17 mouse cellular contexts compared by ENCODE assay signal in genomic region chr4:141041117-141041516, GRCm38 (mm10). TPM values are rescaled to one million over a fixed set of nuclear protein-coding genes. Genes with fewer than 3 reads are reported as not detected.
DNase-seq lines count a peak whose midpoint lies in the region; ATAC-seq and TF ChIP-seq lines count a peak whose summit lies in the region.
"Had no signal": no experiment of that assay in that cellular context is flagged by ENCODE, and none has a peak within 500 bp of the region (broad histone marks: within the 10 kb centered on the region; RNA-seq: fewer than 3 reads in every experiment).

No protein-coding gene starts in this region.

- peak; percentile 60 for DNase-seq in forebrain, embryonic 11.5 days (ENCODE audit: low spot score)
- peak; percentile 67 for DNase-seq in kidney, postnatal 10 days
- no peak for DNase-seq in kidney, postnatal 14 days
- DNase-seq in stomach, postnatal 0 days (ENCODE audit: low spot score): no peak
- no peak for DNase-seq in left cerebral cortex, adult 8-10 months (ENCODE audit: low spot score in 2 of 2)
- DNase-seq: cerebellum, adult 11 months; gastrocnemius, postnatal 14 days; kidney, adult 18-20 months; left cerebral cortex, postnatal 4 days had no signal

- no peaks in the 10 kb centered on the region for H3K27me3 ChIP-seq in forebrain, embryonic 11.5 days (ENCODE audit: control insufficient read depth, insufficient read depth, low read length)
- no peaks in the 10 kb centered on the region for H3K27me3 ChIP-seq in forebrain, embryonic 12.5 days
- H3K27me3 ChIP-seq in stomach, embryonic 15.5 days (replicated peaks): no peaks in the 10 kb centered on the region
- no peaks in the 10 kb centered on the region for H3K27me3 ChIP-seq in stomach, postnatal 0 days (ENCODE audit: control insufficient read depth, insufficient read depth, low read length)
- no peaks in the 10 kb centered on the region for H3K27me3 ChIP-seq in forebrain, embryonic 13.5 days
- H3K27me3 ChIP-seq: embryonic facial prominence, embryonic 15.5 days had no signal

- no peaks in the 10 kb centered on the region; the same call in 1 of the 2 replicates for H3K36me3 ChIP-seq in forebrain, embryonic 11.5 days (ENCODE audit: control insufficient read depth, insufficient read depth, low read length)
- peaks cover 82% of the 10 kb centered on the region for H3K36me3 ChIP-seq in forebrain, embryonic 12.5 days (replicated peaks)
- peaks cover 4% of the 10 kb centered on the region; the same call in 1 of the 2 replicates for H3K36me3 ChIP-seq in stomach, embryonic 15.5 days
- H3K36me3 ChIP-seq in stomach, postnatal 0 days (ENCODE audit: control insufficient read depth, insufficient read depth, low read length): peaks cover 3% of the 10 kb centered on the region; the same call in 1 of the 2 replicates
- peaks cover 79% of the 10 kb centered on the region for H3K36me3 ChIP-seq in forebrain, embryonic 13.5 days (ENCODE audit: poor library complexity, severe bottlenecking)

- no peak for TF ChIP-seq CTCF in stomach, postnatal 0 days (IDR thresholded peaks at IDR 0.05; ENCODE audit: low read depth)

- ATAC-seq in forebrain, embryonic 11.5 days (replicated peaks; ENCODE audit: low FRiP score): no peak
- ATAC-seq in forebrain, embryonic 12.5 days (ENCODE audit: low FRiP score): no peak
- no peak for ATAC-seq in stomach, embryonic 15.5 days (ENCODE audit: insufficient read depth, low FRiP score, low read depth)
- no peak for ATAC-seq in stomach, postnatal 0 days (ENCODE audit: low FRiP score, low TSS enrichment)
- ATAC-seq in forebrain, embryonic 13.5 days: no peak
- ATAC-seq: forebrain, embryonic 16.5 days had no signal

- H3K4me1 ChIP-seq in forebrain, embryonic 11.5 days (replicated peaks; ENCODE audit: control insufficient read depth, insufficient read depth, low read length): peaks cover 2% of the 10 kb centered on the region; the same call in 1 of the 2 replicates
- peaks cover 9% of the 10 kb centered on the region; the same call in 1 of the 2 replicates for H3K4me1 ChIP-seq in forebrain, embryonic 12.5 days
- H3K4me1 ChIP-seq in stomach, embryonic 15.5 days: peaks cover 17% of the 10 kb centered on the region; the same call in 1 of the 2 replicates
- no peaks in the 10 kb centered on the region for H3K4me1 ChIP-seq in stomach, postnatal 0 days (replicated peaks; ENCODE audit: control insufficient read depth, insufficient read depth)
- H3K4me1 ChIP-seq in forebrain, embryonic 13.5 days: peaks cover 5% of the 10 kb centered on the region; the same call in 1 of the 2 replicates

- no peak overlapping the region for H3K4me2 ChIP-seq in forebrain, embryonic 11.5 days (ENCODE audit: low read depth, low read length, severe bottlenecking)
- no peak overlapping the region for H3K4me2 ChIP-seq in forebrain, embryonic 12.5 days
- 0 out of 2 replicates have a peak overlapping the region, but pooled peaks have one; percentile 2 for H3K4me2 ChIP-seq in stomach, embryonic 15.5 days
- H3K4me2 ChIP-seq in stomach, postnatal 0 days (replicated peaks; ENCODE audit: low read depth): no peak overlapping the region
- no peak overlapping the region for H3K4me2 ChIP-seq in forebrain, embryonic 13.5 days
- H3K4me2 ChIP-seq: embryonic facial prominence, embryonic 15.5 days had no signal

- no peak overlapping the region for H3K4me3 ChIP-seq in forebrain, embryonic 11.5 days (ENCODE audit: low read depth, low read length)
- H3K4me3 ChIP-seq in forebrain, embryonic 12.5 days (replicated peaks): no peak overlapping the region
- no peak overlapping the region for H3K4me3 ChIP-seq in stomach, embryonic 15.5 days (replicated peaks)
- no peak overlapping the region for H3K4me3 ChIP-seq in stomach, postnatal 0 days (ENCODE audit: low read depth, low read length)
- no peak overlapping the region for H3K4me3 ChIP-seq in forebrain, embryonic 13.5 days
- H3K4me3 ChIP-seq: embryonic facial prominence, embryonic 15.5 days had no signal

- no peaks in the 10 kb centered on the region for H3K9me3 ChIP-seq in forebrain, embryonic 11.5 days (ENCODE audit: control insufficient read depth, low read length)
- no peaks in the 10 kb centered on the region for H3K9me3 ChIP-seq in forebrain, embryonic 12.5 days
- no peaks in the 10 kb centered on the region for H3K9me3 ChIP-seq in stomach, embryonic 15.5 days
- no peaks in the 10 kb centered on the region for H3K9me3 ChIP-seq in stomach, postnatal 0 days (ENCODE audit: control insufficient read depth, low read length)
- no peaks in the 10 kb centered on the region for H3K9me3 ChIP-seq in forebrain, embryonic 13.5 days (replicated peaks)
- H3K9me3 ChIP-seq: embryonic facial prominence, embryonic 15.5 days had no signal

- no peak for TF ChIP-seq EP300 in stomach, postnatal 0 days (optimal IDR thresholded peaks at IDR 0.05)

- 63% methylated on average over 12 of the region's 12 CpGs for WGBS in forebrain, embryonic 11.5 days
- WGBS in forebrain, embryonic 12.5 days: 64% methylated on average over 12 of the region's 12 CpGs
- 49% methylated on average over 12 of the region's 12 CpGs for WGBS in stomach, embryonic 15.5 days
- WGBS in stomach, postnatal 0 days: 48% methylated on average over 12 of the region's 12 CpGs
- 66% methylated on average over 12 of the region's 12 CpGs for WGBS in forebrain, embryonic 13.5 days

- no peak overlapping the region for H3K9ac ChIP-seq in forebrain, embryonic 11.5 days (ENCODE audit: low read length)
- H3K9ac ChIP-seq in forebrain, embryonic 12.5 days: no peak overlapping the region
- no peak overlapping the region for H3K9ac ChIP-seq in stomach, embryonic 15.5 days
- H3K9ac ChIP-seq in stomach, postnatal 0 days (ENCODE audit: low read length): no peak overlapping the region
- no peak overlapping the region for H3K9ac ChIP-seq in forebrain, embryonic 13.5 days
- H3K9ac ChIP-seq: embryonic facial prominence, embryonic 15.5 days had no signal

- no peak overlapping the region for H3K27ac ChIP-seq in forebrain, embryonic 11.5 days (ENCODE audit: low read depth, low read length)
- H3K27ac ChIP-seq in forebrain, embryonic 12.5 days: no peak overlapping the region
- no peak overlapping the region for H3K27ac ChIP-seq in stomach, embryonic 15.5 days
- H3K27ac ChIP-seq in stomach, postnatal 0 days (replicated peaks): no peak overlapping the region
- H3K27ac ChIP-seq in forebrain, embryonic 13.5 days: no peak overlapping the region
- H3K27ac ChIP-seq: embryonic facial prominence, embryonic 15.5 days had no signal

RNA-seq across cellular contexts. Expression of gene Crocc, which starts 19.2 kb away (rescaled TPM):
- 14.3 and 15.3 TPM in 2 replicates for polyA plus RNA-seq in forebrain, embryonic 11.5 days (2014; fragmentation: Nextera tagmentation; extraction: Ambion mirVana)
- polyA plus RNA-seq in forebrain, embryonic 12.5 days (2016; fragmentation: Nextera tagmentation; extraction: Ambion mirVana): 15.4 and 17.4 TPM in 2 replicates
- polyA plus RNA-seq in stomach, embryonic 15.5 days (2015; fragmentation: Nextera tagmentation; extraction: Ambion mirVana): 4.2 and 5.9 TPM in 2 replicates
- polyA plus RNA-seq in stomach, postnatal 0 days (2015; fragmentation: Nextera tagmentation; extraction: Ambion mirVana): 1.4 and 1.6 TPM in 2 replicates
- 10 to 100 TPM; 44.2 to 69.2 (median 54.3) TPM for total RNA-seq in left cerebral cortex, adult 8-10 months (2022)
- 7.4 and 7.7 TPM in 2 replicates for polyA plus RNA-seq in forebrain, embryonic 13.5 days (2015; fragmentation: Nextera tagmentation; extraction: Ambion mirVana)

RNA-seq across cellular contexts. Expression of gene Mfap2, which starts 30.9 kb away (rescaled TPM):
- 263 and 298 TPM in 2 replicates for polyA plus RNA-seq in forebrain, embryonic 11.5 days (2014; fragmentation: Nextera tagmentation; extraction: Ambion mirVana)
- 250 and 275 TPM in 2 replicates for polyA plus RNA-seq in forebrain, embryonic 12.5 days (2016; fragmentation: Nextera tagmentation; extraction: Ambion mirVana)
- 418 and 436 TPM in 2 replicates for polyA plus RNA-seq in stomach, embryonic 15.5 days (2015; fragmentation: Nextera tagmentation; extraction: Ambion mirVana)
- polyA plus RNA-seq in stomach, postnatal 0 days (2015; fragmentation: Nextera tagmentation; extraction: Ambion mirVana): 244 and 247 TPM in 2 replicates
- total RNA-seq in left cerebral cortex, adult 8-10 months (2022): 1 to 10 TPM; 1.8 to 5.2 (median 3.3) TPM
- 253 and 270 TPM in 2 replicates for polyA plus RNA-seq in forebrain, embryonic 13.5 days (2015; fragmentation: Nextera tagmentation; extraction: Ambion mirVana)
- total RNA-seq: common myeloid progenitor, adult 5-6 weeks; megakaryocyte progenitor cell, adult 5-6 weeks had no signal

RNA-seq across cellular contexts. Expression of gene Necap2, which starts 37.0 kb away (rescaled TPM):
- polyA plus RNA-seq in forebrain, embryonic 11.5 days (2014; fragmentation: Nextera tagmentation; extraction: Ambion mirVana): 50.0 and 51.2 TPM in 2 replicates
- polyA plus RNA-seq in forebrain, embryonic 12.5 days (2016; fragmentation: Nextera tagmentation; extraction: Ambion mirVana): 52.7 and 56.8 TPM in 2 replicates
- polyA plus RNA-seq in stomach, embryonic 15.5 days (2015; fragmentation: Nextera tagmentation; extraction: Ambion mirVana): 81.4 and 82.0 TPM in 2 replicates
- 77.7 and 81.1 TPM in 2 replicates for polyA plus RNA-seq in stomach, postnatal 0 days (2015; fragmentation: Nextera tagmentation; extraction: Ambion mirVana)
- total RNA-seq in left cerebral cortex, adult 8-10 months (2022): 10 to 100 TPM; 37.3 to 59.5 (median 44.3) TPM
- 44.9 and 48.0 TPM in 2 replicates for polyA plus RNA-seq in forebrain, embryonic 13.5 days (2015; fragmentation: Nextera tagmentation; extraction: Ambion mirVana)

RNA-seq across cellular contexts. Expression of gene Spata21, which starts 47.0 kb away (rescaled TPM):
- not detected in 2 replicates for polyA plus RNA-seq in forebrain, embryonic 11.5 days (2014; fragmentation: Nextera tagmentation; extraction: Ambion mirVana)
- 0.26 TPM in 1 of 2 replicates, not detected in the other for polyA plus RNA-seq in forebrain, embryonic 12.5 days (2016; fragmentation: Nextera tagmentation; extraction: Ambion mirVana)
- 0.05 and 0.15 TPM in 2 replicates for polyA plus RNA-seq in stomach, embryonic 15.5 days (2015; fragmentation: Nextera tagmentation; extraction: Ambion mirVana)
- 0.05 and 0.11 TPM in 2 replicates for polyA plus RNA-seq in stomach, postnatal 0 days (2015; fragmentation: Nextera tagmentation; extraction: Ambion mirVana)
- total RNA-seq in left cerebral cortex, adult 8-10 months (2022): under 1 TPM; 0.24 to 0.30 (median 0.29) TPM
- polyA plus RNA-seq in forebrain, embryonic 13.5 days (2015; fragmentation: Nextera tagmentation; extraction: Ambion mirVana): 0.20 and 0.30 TPM in 2 replicates
- total RNA-seq: common myeloid progenitor, adult 5-6 weeks; gastrocnemius, postnatal 14 days; megakaryocyte progenitor cell, adult 5-6 weeks had no signal
- polyA plus RNA-seq: heart, postnatal 0 days had no signal

RNA-seq across cellular contexts. Expression of gene Atp13a2, which starts 54.4 kb away (rescaled TPM):
- 51.2 and 54.9 TPM in 2 replicates for polyA plus RNA-seq in forebrain, embryonic 11.5 days (2014; fragmentation: Nextera tagmentation; extraction: Ambion mirVana)
- polyA plus RNA-seq in forebrain, embryonic 12.5 days (2016; fragmentation: Nextera tagmentation; extraction: Ambion mirVana): 75.5 and 82.3 TPM in 2 replicates
- polyA plus RNA-seq in stomach, embryonic 15.5 days (2015; fragmentation: Nextera tagmentation; extraction: Ambion mirVana): 42.7 and 45.9 TPM in 2 replicates
- 14.4 and 15.9 TPM in 2 replicates for polyA plus RNA-seq in stomach, postnatal 0 days (2015; fragmentation: Nextera tagmentation; extraction: Ambion mirVana)
- 100 to 1,000 TPM; 141 to 156 (median 150) TPM for total RNA-seq in left cerebral cortex, adult 8-10 months (2022)
- 76.9 and 85.9 TPM in 2 replicates for polyA plus RNA-seq in forebrain, embryonic 13.5 days (2015; fragmentation: Nextera tagmentation; extraction: Ambion mirVana)

Comparison
In these comparisons a context has a peak if more than half of its experiments do, and no peak if none do; other contexts are left out.
1. DNase-seq: peak in forebrain, embryonic 11.5 days (single experiment) and kidney, postnatal 10 days (single experiment); none in kidney, postnatal 14 days (single experiment), stomach, postnatal 0 days (single experiment) and left cerebral cortex, adult 8-10 months (0 of 2).